Mouse (Mus musculus): ENCODE results near the gene Nek7.

DNA sequence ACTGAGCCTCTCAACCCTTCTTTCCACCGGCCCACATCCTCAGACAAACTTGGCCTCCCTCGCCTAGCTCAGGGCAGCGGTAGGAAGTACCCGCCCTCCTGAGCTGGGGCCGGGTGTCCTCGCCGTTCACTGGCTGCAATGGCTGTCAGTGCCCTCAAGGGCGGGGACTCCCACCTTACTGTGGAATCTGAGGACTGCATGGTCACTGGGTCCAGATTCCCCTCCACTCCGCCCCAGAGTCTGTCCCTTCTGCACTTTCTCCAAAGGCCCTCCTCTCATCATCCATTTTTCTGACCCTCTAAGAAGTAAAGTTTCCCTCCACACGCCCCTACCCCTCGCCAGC, 2.0 kb downstream of the Nek7 start:
- peak; percentile 24; the same call in 1 of the 2 replicates for TF ChIP-seq CTCF (IDR thresholded peaks at IDR 0.05; ENCODE audit: borderline replicate concordance, extremely low read depth, insufficient read depth, insufficient read length)
- TF ChIP-seq POLR2A (IDR thresholded peaks at IDR 0.05; ENCODE audit: borderline replicate concordance, extremely low read depth, insufficient read depth, insufficient read length, poor library complexity, severe bottlenecking) = peak; percentile 27; the same call in 1 of the 2 replicates

All from brain, embryonic 14.5 days (tissue).